Mouse (Mus musculus) cerebellum, adult 2 months (tissue): ENCODE results near the gene Jph3.

ENCODE experiments used
- CTCF ChIP-seq: fragments of 200-500 bp; IDR thresholded peaks from 2 replicates; pipeline ENCODE4 v1.5.1; 2011; ENCODE audit warnings: low read depth, mild to moderate bottlenecking, control low read depth, low read length, moderate library complexity, borderline replicate concordance; ENCODE audit not compliant: insufficient read depth
- POLR2A ChIP-seq: fragments of 200-500 bp; IDR thresholded peaks from 2 replicates; pipeline ENCODE4 v1.6.1; 2011; ENCODE audit warnings: low read length, control low read depth, borderline replicate concordance; ENCODE audit not compliant: insufficient read depth

DNA sequence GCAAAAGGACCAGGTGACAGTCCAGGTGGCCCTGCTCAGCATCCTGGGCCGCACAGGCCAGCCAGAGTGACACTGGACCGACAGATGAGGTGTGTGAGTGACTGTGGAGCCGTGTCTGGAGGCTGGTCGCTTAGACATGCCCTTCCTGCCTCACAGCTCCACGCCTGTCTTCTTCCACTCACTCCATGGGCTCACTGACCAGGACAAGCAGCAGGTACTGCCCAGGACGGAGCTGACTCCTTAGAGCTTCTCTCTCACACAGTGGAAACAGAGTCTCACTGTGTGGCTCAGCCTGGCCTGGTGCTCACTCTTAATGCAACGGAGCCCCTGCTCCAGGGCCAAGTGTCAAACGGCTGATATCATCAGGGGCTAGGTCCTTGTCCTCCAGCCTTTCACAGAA lies 66.0 kb downstream of the Jph3 start:
- TF ChIP-seq CTCF: no peak
- no peak for TF ChIP-seq POLR2A
